Mouse (Mus musculus) testis, adult 2 months (tissue): ENCODE data around the gene Defb36. TPM values are rescaled to one million over a fixed set of nuclear protein-coding genes. Genes with fewer than 3 reads are reported as not detected.

ENCODE experiments used
- H3K27ac ChIP-seq: fragments of 200-500 bp; 2 replicates; pipeline ENCODE4 v1.5.1; 2012; ENCODE audit warnings: low read depth, low read length; ENCODE audit not compliant: control insufficient read depth, insufficient read depth
- H3K27me3 ChIP-seq: fragments of 200-500 bp; 2 replicates; pipeline ENCODE4 v1.6.1; 2012; ENCODE audit warnings: mild to moderate bottlenecking, low read length, moderate library complexity; ENCODE audit not compliant: control insufficient read depth, insufficient read depth
- H3K36me3 ChIP-seq: fragments of 200-500 bp; 2 replicates; pipeline ENCODE4 v1.6.1; 2012; ENCODE audit warnings: mild to moderate bottlenecking, low read length; ENCODE audit not compliant: control insufficient read depth, insufficient read depth
- H3K4me1 ChIP-seq: fragments of 200-500 bp; 2 replicates; pipeline ENCODE4 v1.6.1; 2012; ENCODE audit warnings: low read length; ENCODE audit not compliant: control insufficient read depth, insufficient read depth
- H3K4me3 ChIP-seq: fragments of 200-500 bp; 2 replicates; pipeline ENCODE4 v1.5.1; 2012; ENCODE audit warnings: low read depth, mild to moderate bottlenecking, low read length, moderate library complexity, mixed read lengths; ENCODE audit not compliant: control insufficient read depth
- CTCF ChIP-seq: fragments of 200-500 bp; IDR thresholded peaks from 2 replicates; pipeline ENCODE4 v1.5.1; 2012; ENCODE audit warnings: low read depth, mild to moderate bottlenecking, inconsistent platforms, low read length, moderate library complexity; ENCODE audit not compliant: control insufficient read depth, insufficient read depth, insufficient replicate concordance
- POLR2A ChIP-seq: fragments of 200-500 bp; IDR thresholded peaks from 2 replicates; pipeline ENCODE4 v1.6.1; 2012; ENCODE audit warnings: low read depth, mild to moderate bottlenecking, inconsistent platforms, low read length, moderate library complexity; ENCODE audit not compliant: control insufficient read depth
- polyA plus RNA-seq: library from polyadenylated mRNA; depleted of rRNA; stranded (reverse); fragments of >200 nt; gene quantifications from 2 replicates; pipeline ENCODE4 v1.2.3, GENCODE M21; 2012; rRNA removed

The Defb36 gene
- 125 and 129 TPM in 2 replicates for polyA plus RNA-seq

DNA sequence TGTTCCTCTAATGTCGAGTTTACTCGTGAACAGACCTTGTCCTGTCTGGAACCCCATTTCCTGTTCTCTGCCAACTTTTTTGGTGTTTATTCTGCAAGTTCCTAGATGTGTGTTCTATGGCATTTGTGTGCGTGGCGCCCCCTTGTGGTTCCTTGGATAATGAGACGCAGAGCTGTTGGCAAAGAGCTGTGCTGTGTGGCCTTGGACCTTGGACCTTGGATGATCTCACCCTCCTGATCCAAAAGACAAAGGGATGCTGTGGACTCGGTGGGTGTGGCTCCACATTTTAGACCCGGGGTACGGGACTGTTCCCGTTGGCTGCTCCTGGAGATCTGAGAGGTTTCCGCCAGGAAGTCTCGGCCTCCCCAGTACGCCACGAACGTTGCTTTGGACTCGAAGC is at the start of gene Defb36:
Gene Defb36, plus strand, starts transcription at position 271 of the 400 bp plus-strand sequence.
- Histone ChIP-seq H3K4me3 (peak within 1 kb of the TSS; percentile 56), H3K4me1 (peaks cover 12% of the 10 kb centered on the region), H3K27ac (peak within 1 kb of the TSS; percentile 47), H3K27me3 (no peaks in the 10 kb centered on the region), H3K36me3 (no peaks in the 10 kb centered on the region)
- peak; percentile 76 for TF ChIP-seq CTCF
- TF ChIP-seq POLR2A: 0 out of 2 replicates have a peak, but pooled peaks have one; percentile 24

DNA sequence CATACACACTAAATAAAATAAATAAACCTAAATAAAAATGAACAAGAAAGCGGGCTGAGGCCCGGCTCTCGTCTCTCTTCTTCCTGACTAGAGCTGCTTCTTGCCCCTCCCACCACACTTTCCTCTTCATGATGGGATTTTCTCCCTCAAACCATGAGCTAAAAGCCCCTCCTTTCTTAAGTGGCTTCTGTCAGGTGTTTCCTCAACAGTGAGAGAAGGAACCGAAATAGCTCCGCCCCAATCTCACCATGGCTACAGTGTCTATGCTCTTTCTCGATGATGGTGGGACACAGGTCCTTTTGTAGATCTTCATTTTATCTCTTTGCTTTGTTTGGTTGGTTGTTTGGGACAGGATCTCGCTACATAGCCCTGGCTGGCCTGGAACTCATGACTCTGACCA is 47.5 kb upstream of the Defb36 start:
- H3K27me3 ChIP-seq: no peaks in the 10 kb centered on the region

DNA sequence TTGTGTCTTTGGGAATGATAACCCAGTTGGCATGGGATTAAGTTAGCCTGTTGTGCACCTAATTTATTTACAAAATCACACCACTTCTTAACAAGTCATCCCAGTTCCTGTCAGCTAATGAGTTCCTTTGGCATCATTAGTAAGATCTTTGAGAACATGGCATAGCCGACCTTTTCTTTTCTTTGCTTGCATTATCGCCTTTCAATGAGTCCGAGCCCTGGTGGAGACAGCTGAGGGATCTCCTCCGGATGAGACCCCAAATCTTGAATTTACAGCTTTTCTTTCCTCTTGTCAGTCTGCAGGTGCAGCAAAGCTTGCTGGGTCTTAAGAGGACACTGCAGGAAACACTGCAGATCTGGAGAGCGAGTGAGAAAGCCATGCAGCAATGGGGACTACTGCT is 35.1 kb upstream of the Defb36 start, which contains the start of gene Gm17416:
Gene Gm17416, plus strand, starts transcription at position 301 of the 400 bp plus-strand sequence.
- no peaks in the 10 kb centered on the region for H3K36me3 ChIP-seq
- no peaks in the 10 kb centered on the region; the same call in 1 of the 2 replicates for H3K4me1 ChIP-seq
- H3K27me3 ChIP-seq: no peaks in the 10 kb centered on the region
- TF ChIP-seq CTCF (no peak), POLR2A (no peak)
- H3K4me3 ChIP-seq: no peak within 1 kb of the TSS
- H3K27ac ChIP-seq: no peak within 1 kb of the TSS

More for the DNA sequence above, 47.5 kb upstream of the Defb36 start:
- no peak overlapping the region for H3K4me3 ChIP-seq
- TF ChIP-seq CTCF (no peak), POLR2A (no peak)
- H3K36me3 ChIP-seq: no peaks in the 10 kb centered on the region
- peaks cover 2% of the 10 kb centered on the region; the same call in 1 of the 2 replicates for H3K4me1 ChIP-seq
- H3K27ac ChIP-seq: no peak overlapping the region

DNA sequence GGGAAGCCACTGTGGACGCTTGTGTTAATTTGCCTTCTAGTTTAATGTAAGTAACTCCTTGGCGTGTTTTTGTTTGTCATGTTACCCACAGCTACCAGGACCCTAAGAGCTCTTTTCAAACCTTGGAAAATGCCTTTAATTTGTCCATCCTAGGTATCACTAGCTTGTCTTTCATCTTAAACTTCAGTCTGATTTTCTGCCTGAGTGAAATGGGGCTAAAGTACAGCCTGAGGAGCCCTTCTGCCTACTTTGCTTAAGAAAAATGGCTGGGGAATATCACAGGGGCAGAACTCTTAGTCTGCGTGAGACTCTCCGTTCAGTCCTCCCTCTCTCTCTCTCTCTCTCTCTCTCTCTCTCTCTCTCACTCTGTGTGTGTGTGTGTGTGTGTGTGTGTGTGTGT is 34.2 kb upstream of the Defb36 start:
- TF ChIP-seq CTCF: no peak
- TF ChIP-seq POLR2A: no peak
- H3K4me3 ChIP-seq: no peak overlapping the region
- H3K27ac ChIP-seq: no peak overlapping the region
- H3K27me3 ChIP-seq: no peaks in the 10 kb centered on the region
- H3K36me3 ChIP-seq: no peaks in the 10 kb centered on the region
- no peaks in the 10 kb centered on the region; the same call in 1 of the 2 replicates for H3K4me1 ChIP-seq

DNA sequence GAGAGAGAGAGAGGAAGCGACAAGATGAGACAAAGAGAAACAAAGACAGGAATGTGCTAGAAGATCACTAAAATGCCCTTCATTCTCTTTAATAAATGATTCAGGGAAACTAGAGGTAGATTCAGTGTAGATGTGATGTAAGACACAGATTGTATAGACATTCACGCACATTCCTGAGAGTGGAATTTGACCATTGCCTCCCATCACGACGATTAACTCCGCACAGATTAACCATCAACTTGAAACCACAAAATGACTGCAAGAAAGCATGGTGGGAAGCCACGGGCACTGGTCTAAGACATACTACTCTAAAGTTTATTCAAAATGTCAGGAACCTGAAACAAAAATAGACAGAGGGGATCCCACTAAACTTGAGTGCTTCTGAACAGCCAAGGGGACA is 33.8 kb upstream of the Defb36 start:
- Histone ChIP-seq H3K4me3 (no peak overlapping the region), H3K27ac (no peak overlapping the region), H3K27me3 (no peaks in the 10 kb centered on the region), H3K36me3 (no peaks in the 10 kb centered on the region), H3K4me1 (no peaks in the 10 kb centered on the region; the same call in 1 of the 2 replicates)
- no peak for TF ChIP-seq POLR2A
- TF ChIP-seq CTCF: no peak

DNA sequence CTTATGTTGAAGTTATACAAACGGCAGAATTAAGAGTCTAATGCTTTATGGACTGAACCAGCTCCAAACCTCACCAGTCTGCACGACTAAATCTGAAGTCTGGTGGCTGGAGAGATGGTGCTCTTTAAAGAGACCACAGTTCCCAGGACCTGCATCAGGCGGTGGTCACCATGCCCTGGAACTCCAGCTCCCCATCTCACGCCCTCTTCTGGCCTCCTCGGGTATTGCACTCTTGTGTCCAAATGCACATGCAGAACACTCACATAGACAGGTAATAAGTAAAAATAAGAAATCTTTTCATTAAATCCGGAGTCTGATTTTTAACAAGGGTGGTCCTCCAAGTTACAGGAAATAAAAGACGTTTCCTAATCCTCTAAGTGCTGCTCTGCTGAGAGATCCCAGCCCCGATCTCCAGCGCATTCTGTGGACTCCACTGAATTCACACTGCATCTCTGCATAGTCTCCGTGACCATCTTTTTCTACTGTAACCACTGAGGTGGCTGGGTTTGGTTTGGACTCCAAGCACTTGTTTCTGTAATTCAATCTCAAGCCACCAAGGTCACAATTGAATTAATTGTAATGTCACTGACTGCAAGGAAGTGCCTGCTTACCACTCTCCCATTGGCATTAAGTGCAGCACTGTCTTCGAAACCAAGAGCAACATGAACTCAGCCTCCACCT is 31.9 kb upstream of the Defb36 start, which contains the start of gene Defb21:
Gene Defb21, plus strand, starts transcription at position 631 of the 681 bp plus-strand sequence.
- no peaks in the 10 kb centered on the region; the same call in 1 of the 2 replicates for H3K4me1 ChIP-seq
- H3K27me3 ChIP-seq: no peaks in the 10 kb centered on the region
- TF ChIP-seq POLR2A: no peak
- peak; percentile 88; the same call in 1 of the 2 replicates for TF ChIP-seq CTCF
- H3K36me3 ChIP-seq: no peaks in the 10 kb centered on the region
- H3K4me3 ChIP-seq: peak within 1 kb of the TSS; percentile 10; the same call in 1 of the 2 replicates
- no peak within 1 kb of the TSS for H3K27ac ChIP-seq

DNA sequence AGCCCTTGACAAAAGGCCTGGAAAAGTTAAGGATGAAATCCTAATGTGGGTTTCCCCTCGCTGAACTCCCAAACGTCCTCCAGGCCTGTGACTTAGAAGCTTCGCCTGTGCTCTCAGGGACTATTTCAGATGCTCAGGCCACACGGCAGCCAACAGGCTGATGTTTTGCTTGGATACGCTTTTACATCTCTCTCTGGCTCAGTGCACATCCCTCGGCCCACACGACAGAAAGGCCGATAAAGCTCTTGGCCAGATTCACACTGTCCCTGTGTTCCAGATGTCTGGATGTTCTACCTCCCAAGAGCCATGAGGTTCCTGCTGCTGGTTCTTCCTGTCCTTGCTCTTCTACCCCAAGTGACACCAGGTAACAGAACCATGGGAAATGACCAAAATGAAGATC is 30.6 kb upstream of the Defb36 start:
- no peak for TF ChIP-seq POLR2A
- TF ChIP-seq CTCF: no peak
- Histone ChIP-seq H3K4me1 (no peaks in the 10 kb centered on the region; the same call in 1 of the 2 replicates), H3K36me3 (no peaks in the 10 kb centered on the region), H3K27me3 (no peaks in the 10 kb centered on the region), H3K4me3 (no peak overlapping the region), H3K27ac (no peak overlapping the region)
